Mouse (Mus musculus): Measurements from ENCODE around the gene Fbxw8. TPM values are rescaled to one million over a fixed set of nuclear protein-coding genes. Genes with fewer than 3 reads are reported as not detected.
A peak's percentile ranks its signal among the peaks of the same experiment; 100 is the strongest.

Gene Fbxw8
- total RNA-seq, 2 experiments from 2014 or later, result 13.6 to 24.5 TPM

DNA sequence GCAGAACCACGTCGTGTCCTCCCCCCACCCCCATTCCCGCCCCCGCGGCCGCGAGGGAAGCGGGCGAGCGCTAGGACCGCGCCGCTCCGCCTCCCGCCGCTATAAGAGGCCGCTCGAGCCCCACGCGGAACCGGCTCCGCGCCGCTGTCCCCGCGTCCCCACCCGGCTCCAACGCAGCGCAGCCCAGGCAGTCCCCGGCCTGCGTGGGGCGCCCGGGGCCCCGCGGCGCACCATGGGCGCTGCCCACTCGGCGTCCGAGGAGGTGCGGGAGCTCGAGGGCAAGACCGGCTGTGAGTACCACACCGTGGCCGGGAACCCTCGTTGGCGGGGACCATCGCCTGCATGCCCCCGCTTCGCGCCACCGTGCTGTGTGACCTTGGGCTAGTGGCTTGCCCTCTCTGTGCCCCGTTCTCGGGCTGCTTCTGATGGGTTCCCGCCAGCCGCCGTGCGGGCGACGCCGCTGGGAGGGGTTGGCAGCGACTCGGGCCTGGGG lies 127.5 kb downstream of the Fbxw8 start, which contains the start of gene Tesc:
Gene Tesc, plus strand, starts transcription at position 46 of the 493 bp plus-strand sequence.
- no peak for ATAC-seq (replicated peaks; ENCODE audit: poor library complexity)

DNA sequence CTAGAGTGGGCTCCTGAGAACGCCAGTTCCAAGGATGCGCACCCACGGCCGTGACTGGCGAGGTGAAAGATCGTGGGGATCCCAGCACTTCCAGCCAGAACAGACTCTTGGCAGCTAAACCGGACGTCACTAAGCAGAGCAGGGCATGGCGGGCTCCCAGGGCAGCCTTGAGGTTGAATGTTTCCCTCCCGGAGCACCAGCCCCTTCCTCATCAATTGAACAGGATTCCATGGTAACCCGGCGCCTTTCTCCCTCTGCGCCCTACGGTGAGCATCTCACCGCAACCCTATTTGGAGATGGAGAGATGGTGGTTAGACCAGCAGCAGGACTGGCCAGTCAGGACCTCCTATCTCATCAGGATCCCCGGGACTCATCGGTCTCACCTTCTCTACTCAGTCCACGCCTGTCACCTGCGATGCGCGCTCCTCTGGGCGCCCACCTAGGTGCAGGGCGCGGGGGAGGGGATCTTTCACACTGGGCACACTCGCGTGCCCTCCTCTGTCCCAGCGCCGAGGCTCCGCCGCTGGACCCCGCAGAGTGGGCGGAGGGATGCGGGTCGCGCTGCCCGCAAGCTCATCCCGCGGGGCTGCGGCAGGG lies 128.1 kb downstream of the Fbxw8 start:
- no peak for ATAC-seq (replicated peaks; ENCODE audit: poor library complexity)

DNA sequence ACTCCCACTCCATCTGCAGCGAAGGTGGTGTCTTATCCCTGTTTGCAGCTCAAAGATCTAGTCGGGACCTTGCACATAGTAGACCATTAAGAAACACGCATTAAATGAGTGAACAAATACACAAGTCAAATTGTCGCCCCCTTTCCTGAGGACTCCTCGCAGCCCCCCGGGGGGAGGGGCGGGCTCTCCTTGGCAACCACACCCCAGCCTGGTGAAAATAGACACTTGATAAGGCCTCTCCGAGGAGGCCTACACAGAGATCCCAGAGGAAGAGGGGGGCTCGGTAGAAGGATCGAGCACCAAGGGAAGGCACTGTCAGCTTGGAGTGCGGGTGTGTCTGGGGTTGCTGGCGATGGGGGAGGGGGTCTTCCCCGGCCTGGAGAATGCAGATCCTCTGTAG lies 128.9 kb downstream of the Fbxw8 start:
- no peak for ATAC-seq (replicated peaks; ENCODE audit: poor library complexity)

DNA sequence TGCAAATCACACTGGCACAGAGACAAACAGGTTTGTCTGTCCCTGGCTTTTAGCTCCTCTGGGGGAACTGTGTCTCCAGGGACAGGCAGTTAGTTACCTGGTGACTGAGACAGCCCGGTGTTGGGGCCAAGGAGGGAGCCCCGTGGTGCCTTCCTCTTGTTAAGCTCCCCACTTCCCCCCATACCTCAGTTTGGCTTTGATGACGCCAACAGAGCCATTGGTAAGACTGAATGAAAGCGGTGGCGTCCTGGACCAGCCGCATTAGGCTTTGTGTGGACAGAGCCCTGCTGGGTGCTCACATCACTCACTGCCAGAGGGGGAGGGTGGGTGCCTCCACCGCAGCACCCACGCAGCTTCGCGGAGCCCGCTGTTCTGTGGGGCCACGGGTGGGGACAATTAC lies 129.4 kb downstream of the Fbxw8 start:
- no peak for ATAC-seq (replicated peaks; ENCODE audit: poor library complexity)

DNA sequence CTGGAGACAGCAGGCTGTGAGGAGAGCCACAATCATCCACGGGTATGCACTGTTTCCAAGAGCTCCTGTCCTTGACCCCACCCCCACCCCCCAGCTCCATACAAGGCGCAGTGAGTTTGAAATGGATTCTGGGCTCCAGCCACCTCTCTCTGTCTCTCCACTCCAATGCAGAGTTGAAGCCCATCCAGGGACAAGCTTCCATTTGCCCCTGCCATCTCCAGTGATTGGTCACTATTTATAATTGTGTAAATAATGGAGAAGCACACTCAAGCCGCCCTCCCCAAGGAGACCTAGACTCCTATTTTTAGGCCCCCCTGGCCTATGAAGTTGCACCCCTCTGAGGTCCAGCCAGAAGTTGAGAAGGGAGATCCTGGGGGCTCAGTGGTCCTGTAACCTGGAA lies 132.2 kb downstream of the Fbxw8 start:
- ATAC-seq (replicated peaks; ENCODE audit: poor library complexity), result no peak

DNA sequence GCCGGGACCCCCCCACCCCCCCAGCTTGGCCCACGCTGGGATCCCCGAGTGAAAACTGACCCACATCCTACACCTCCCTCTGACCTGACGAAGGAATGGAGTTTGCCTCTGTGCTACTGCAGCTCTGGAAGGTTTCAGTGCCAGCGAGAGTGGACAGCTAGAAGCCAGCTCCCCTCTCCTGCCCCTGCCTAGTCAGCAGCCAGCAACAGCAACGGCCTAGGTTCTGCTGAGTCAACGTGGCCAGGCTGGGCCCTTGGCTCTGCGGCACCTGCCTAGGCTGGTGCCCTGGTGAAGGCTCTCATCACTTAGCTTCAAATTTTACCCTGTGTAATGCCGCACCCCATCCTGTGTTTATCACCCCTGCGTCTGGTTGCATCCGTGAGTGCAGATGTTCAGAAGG lies 135.4 kb downstream of the Fbxw8 start:
- no peak for ATAC-seq (replicated peaks; ENCODE audit: poor library complexity)

DNA sequence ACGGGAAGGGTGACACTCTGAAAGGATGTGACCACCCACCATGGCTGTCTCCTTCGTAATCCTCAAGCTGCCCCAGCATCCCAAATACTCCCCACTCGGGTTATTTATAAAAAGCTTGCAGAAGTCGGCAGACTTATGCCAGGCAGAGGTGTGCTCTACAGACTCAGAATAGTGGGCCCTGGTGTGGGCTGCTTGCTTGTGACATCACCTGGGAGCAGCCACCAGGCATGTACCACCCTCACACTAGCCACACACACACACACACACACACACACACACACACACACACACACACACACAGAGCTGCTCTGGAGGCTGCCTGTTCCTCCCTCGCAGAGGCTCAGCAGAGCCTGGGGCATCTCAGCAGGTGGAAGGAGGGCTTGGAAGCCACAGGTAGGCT lies 137.7 kb downstream of the Fbxw8 start:
- no peak for ATAC-seq (replicated peaks; ENCODE audit: poor library complexity)

DNA sequence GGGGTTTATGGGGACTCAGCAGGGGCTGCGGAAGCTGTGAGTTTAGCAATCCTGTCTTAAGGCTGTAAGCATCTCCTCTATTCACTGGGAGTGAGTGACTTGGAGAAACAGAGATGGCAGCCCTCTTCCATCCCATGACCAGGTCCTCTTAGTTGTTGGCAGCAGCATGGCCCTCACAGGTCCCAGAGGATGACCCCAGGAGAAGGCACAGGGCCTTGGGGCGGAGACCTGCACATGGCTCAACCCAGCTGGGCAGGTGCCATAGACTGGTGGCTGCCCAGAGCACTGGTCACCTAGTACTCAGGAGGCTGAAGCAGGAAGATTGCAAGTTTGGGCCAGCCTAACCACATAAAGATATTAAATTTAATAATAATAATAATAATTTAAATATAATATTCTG lies 139.6 kb downstream of the Fbxw8 start:
- ATAC-seq (replicated peaks; ENCODE audit: poor library complexity), result no peak

DNA sequence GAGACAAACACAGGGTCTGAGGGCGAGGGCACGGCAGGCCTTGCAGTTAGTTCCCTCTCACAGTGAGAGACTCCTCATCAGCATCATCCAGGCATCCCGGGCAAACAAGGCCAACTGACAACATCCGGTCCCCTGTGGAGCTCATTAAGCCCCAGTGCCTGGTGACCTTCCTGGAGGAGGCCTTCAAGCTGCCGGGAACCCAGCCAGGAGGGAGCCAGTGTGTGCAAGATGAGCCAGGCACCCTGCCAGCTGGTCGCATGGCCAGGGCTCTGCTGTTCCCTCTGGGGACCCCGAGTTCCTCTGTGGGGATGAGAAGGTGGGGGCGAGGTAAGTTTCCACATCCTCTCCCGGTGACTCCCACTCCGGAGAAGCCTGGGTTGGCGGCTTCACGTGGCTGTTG lies 140.2 kb downstream of the Fbxw8 start:
- ATAC-seq (replicated peaks; ENCODE audit: poor library complexity), result 0 out of 2 replicates have a peak, but pooled peaks have one; percentile 11

Other genes with a start within 250 kb of the Fbxw8 start
- 7.8 and 10.9 TPM in 2 replicates for gene Fbxo21, start 178.7 kb downstream of the Fbxw8 start, total RNA-seq (2015)
- gene Fbxo21, start 178.7 kb downstream of the Fbxw8 start, total RNA-seq (2017), result 13.1 and 13.8 TPM in 2 replicates
- 0.25 and 0.42 TPM in 2 replicates for gene Tesc, start 127.7 kb downstream of the Fbxw8 start, total RNA-seq (2015)
- not detected in 2 replicates for gene Tesc, start 127.7 kb downstream of the Fbxw8 start, total RNA-seq (2017)
- not detected in 2 replicates for gene Hrk, start 9.2 kb upstream of the Fbxw8 start, total RNA-seq (2015)
- gene Hrk, start 9.2 kb upstream of the Fbxw8 start, total RNA-seq (2017), result not detected in 2 replicates
- 1.2 TPM in 1 of 2 replicates, not detected in the other for gene Rnft2, start 89.7 kb upstream of the Fbxw8 start, total RNA-seq (2015)
- 0.84 TPM in 1 of 2 replicates, not detected in the other for gene Rnft2, start 89.7 kb upstream of the Fbxw8 start, total RNA-seq (2017)
- gene 2410131K14Rik, start 89.8 kb upstream of the Fbxw8 start, total RNA-seq (2015), result 1.4 and 1.6 TPM in 2 replicates
- 1.6 and 2.6 TPM in 2 replicates for gene 2410131K14Rik, start 89.8 kb upstream of the Fbxw8 start, total RNA-seq (2017)

All from megakaryocyte progenitor cell, adult 5-6 weeks (primary cell).